Mouse (Mus musculus) layer of hippocampus, postnatal 25 days (tissue): ENCODE measurements around the gene Ugt1a6b. TPM values are rescaled to one million over a fixed set of nuclear protein-coding genes. Genes with fewer than 3 reads are reported as not detected.
"Not testable (repeated sequence)": the region's sequence is repeated elsewhere in the genome, so short reads cannot be mapped to it uniquely, and the experiment has no call there.

ENCODE experiments used
- DNase-seq, 2 experiments: peaks; one replicate each; pipeline ENCODE4 v3.0.0; 2022; ENCODE audit warnings: mixed read lengths in 2 of 2, low spot score in 1 of 2; ENCODE audit errors: extremely low spot score in 1 of 2
- total RNA-seq, 2 experiments: library from RNA; stranded (reverse); gene quantifications; 2 replicates each; pipeline ENCODE4 v1.2.3; 2021

Ugt1a6b gene
- total RNA-seq, 2 experiments from 2014 or later = 0.40 TPM; not detected in 1

- no peak for DNase-seq
Measured at GRCm38 (mm10) chr1:88219054-88219453, 116.0 kb downstream of the Ugt1a6b start.

GRCm38 (mm10) chr1:88220336-88220735 is 117.3 kb downstream of the Ugt1a6b start:
- DNase-seq = no peak

GRCm38 (mm10) chr1:88222216-88222615 is 119.2 kb downstream of the Ugt1a6b start:
- DNase-seq = no peak

- not testable (repeated sequence) for DNase-seq
Measured at GRCm38 (mm10) chr1:88223011-88223515, 120.0 kb downstream of the Ugt1a6b start.

- no peak for DNase-seq
Measured at GRCm38 (mm10) chr1:88223591-88223990, 120.5 kb downstream of the Ugt1a6b start.

- DNase-seq = no peak
Measured at GRCm38 (mm10) chr1:88224029-88224776, 121.2 kb downstream of the Ugt1a6b start.

- not testable (repeated sequence) for DNase-seq
Measured at GRCm38 (mm10) chr1:88225301-88225700, 122.2 kb downstream of the Ugt1a6b start.

- no peak for DNase-seq
Measured at GRCm38 (mm10) chr1:88225741-88226140, 122.7 kb downstream of the Ugt1a6b start.

GRCm38 (mm10) chr1:88226670-88227379 is 123.8 kb downstream of the Ugt1a6b start, which contains the start of gene Mroh2a:
Gene Mroh2a (plus strand): TSS chr1:88226986.
- DNase-seq = no peak

- DNase-seq = no peak
Measured at GRCm38 (mm10) chr1:88227482-88227881, 124.4 kb downstream of the Ugt1a6b start.

- no peak for DNase-seq
Measured at GRCm38 (mm10) chr1:88228121-88228520, 125.1 kb downstream of the Ugt1a6b start.

GRCm38 (mm10) chr1:88229566-88229965 is 126.5 kb downstream of the Ugt1a6b start:
- DNase-seq = no peak

GRCm38 (mm10) chr1:88229986-88230385 is 126.9 kb downstream of the Ugt1a6b start:
- no peak for DNase-seq

- DNase-seq = no peak
Measured at GRCm38 (mm10) chr1:88230421-88230820, 127.4 kb downstream of the Ugt1a6b start.

GRCm38 (mm10) chr1:88230981-88231802 is 128.1 kb downstream of the Ugt1a6b start:
- DNase-seq = no peak

- DNase-seq = no peak
Measured at GRCm38 (mm10) chr1:88231803-88232499, 128.9 kb downstream of the Ugt1a6b start.

GRCm38 (mm10) chr1:88232664-88233380 is 129.8 kb downstream of the Ugt1a6b start:
- no peak for DNase-seq

GRCm38 (mm10) chr1:88233421-88234247 is 130.6 kb downstream of the Ugt1a6b start:
- no peak for DNase-seq

- no peak for DNase-seq
Measured at GRCm38 (mm10) chr1:88234248-88234610, 131.2 kb downstream of the Ugt1a6b start.
